Mouse (Mus musculus) telencephalon, adult 2 months (tissue): Measurements from ENCODE around the gene Kdm2b.

Source experiments
- DNase-seq: peaks from one replicate; pipeline ENCODE4 v3.0.0-alpha.2; 2011; ENCODE audit warnings: low read depth, low spot score

The Kdm2b gene

DNA sequence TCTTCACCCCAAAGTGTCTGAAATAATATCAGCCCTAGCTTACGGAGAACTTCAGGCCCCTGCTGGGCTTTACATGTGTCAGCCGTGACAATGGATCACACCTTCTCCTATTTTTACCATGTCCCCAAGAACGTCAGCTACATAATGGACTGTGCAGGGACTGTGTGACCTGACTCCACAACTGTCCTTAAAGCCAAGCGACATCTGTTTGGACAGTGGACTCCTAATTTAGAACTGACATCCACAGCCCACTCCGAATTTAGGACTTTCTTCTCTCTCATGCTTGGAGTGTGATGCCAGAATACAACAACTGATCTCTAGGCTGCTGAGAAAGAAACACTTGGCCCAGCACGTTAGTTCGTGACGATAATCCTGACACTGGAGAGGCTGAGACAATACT, 62.5 kb downstream of the Kdm2b start:
- peak; percentile 6 for DNase-seq

DNA sequence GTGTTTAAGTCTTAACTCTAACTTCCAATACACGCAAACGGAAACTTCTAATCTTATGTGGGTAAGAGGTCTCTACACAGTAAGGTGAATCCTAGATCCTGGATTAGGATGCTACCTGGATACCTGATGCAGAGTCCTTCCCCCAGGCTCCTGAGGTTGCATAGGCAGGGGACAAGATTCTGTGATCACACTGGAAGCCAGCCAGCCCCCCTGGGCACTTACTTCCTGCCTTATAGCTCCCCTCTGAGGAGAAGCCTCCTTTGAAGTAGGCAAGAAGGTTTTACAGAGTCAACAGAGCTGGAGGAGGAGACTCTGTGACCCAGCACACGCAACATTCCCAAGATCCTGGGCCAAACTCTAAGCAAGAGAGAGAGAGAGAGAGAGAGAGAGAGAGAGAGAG, 63.3 kb downstream of the Kdm2b start:
- no peak for DNase-seq

- peak; percentile 56 for DNase-seq
Measured at GRCm38 (mm10) chr5:122925534-122925958, 64.1 kb downstream of the Kdm2b start.

DNA sequence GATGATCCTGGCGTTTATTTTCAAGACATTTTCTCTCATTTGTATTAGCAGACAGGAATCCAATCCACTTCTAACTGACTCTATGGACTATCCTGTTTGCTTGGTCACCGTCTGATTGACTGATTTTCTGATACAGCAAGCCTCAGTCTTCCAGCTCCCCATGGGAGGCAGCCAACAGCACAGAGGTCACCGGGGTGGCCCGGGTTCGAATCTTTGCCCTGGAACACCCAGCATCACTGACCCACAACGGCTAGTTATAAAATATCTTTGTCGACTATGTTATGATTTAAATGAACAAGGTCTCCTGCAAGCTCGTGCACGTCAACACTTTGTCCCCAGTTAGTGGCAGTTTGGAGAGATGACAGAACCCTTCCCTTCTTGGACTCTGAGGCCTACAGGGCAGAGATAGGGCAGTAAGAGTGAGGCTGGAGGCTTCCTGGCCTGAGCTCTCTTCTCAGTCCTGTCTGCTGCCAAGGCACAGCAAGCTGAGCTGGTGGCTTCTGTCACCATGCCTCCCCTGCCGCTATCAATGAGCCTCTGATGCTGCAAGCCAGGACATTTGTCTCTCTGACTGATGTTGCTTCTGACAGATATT, 65.7 kb downstream of the Kdm2b start:
- no peak for DNase-seq

DNA sequence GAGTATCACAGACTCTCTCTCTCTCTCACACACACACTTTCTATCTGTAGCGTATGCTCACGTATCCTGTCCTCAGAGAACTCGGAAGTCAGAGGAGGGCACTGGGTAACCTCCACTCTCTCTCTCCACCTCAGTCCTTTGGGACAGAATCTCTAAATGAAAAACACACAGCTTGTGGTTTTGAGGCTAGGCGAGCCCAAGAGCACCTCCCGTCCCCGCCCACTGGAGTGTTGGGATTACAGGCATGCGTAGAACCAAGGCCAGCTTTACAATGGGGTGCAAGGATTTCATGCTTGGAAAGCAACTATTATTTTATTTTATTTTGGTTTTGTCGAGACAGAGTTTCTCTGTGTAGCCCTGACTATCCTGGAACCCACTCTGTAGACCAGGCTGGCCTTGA, 67.7 kb downstream of the Kdm2b start:
- DNase-seq = no peak

GRCm38 (mm10) chr5:122920557-122920956, 69.1 kb downstream of the Kdm2b start:
- no peak for DNase-seq

GRCm38 (mm10) chr5:122917982-122918711, 71.5 kb downstream of the Kdm2b start:
- no peak for DNase-seq

GRCm38 (mm10) chr5:122916147-122916546, 73.5 kb downstream of the Kdm2b start:
- DNase-seq = no peak

- no peak for DNase-seq
Measured at GRCm38 (mm10) chr5:122912863-122913262, 76.8 kb downstream of the Kdm2b start.

GRCm38 (mm10) chr5:122909481-122909880, 80.1 kb downstream of the Kdm2b start:
- no peak for DNase-seq

- no peak for DNase-seq
Measured at GRCm38 (mm10) chr5:122908001-122908400, 81.6 kb downstream of the Kdm2b start.

- no peak for DNase-seq
Measured at GRCm38 (mm10) chr5:122907182-122907581, 82.4 kb downstream of the Kdm2b start.

DNA sequence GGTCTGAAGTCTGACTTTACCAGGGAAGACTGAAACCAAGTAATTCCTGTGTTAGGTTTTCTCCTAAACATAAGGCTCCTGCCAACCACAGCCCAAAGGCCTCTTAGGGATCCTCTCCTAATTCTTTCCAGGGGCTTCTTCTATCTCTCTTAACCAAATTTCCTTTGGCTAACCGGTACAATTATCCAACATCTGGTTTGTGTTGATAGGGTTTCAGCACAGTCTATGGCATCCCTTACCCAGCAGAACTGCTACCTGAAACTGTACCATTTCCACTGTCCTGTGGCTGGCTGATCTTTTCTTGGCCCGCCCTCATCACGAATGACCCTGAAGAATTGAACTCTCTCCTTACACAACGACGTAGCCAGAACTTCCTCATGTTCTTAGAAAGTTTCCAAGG, 86.5 kb downstream of the Kdm2b start:
- DNase-seq = no peak

DNA sequence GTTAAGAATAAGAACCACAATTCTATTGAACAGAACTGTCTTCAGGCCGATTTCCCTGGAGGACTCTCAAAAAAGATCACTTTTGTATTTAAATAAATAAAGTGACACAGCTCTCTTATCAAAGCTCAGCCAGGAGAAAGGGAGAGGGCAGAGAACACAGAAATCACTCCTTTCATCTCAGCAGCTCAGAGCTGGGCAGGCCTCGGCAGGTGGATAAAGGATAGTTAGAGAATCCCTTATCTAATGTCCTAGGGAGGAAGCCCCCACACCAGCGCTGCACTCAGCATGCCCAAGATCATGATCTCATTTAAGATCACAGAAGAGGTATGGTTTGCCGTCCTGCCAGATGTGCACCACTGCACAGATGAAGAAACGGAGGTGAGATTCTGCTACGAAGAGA, 87.4 kb downstream of the Kdm2b start:
- no peak for DNase-seq

- no peak for DNase-seq
Measured at GRCm38 (mm10) chr5:122901666-122902065, 88.0 kb downstream of the Kdm2b start.

DNA sequence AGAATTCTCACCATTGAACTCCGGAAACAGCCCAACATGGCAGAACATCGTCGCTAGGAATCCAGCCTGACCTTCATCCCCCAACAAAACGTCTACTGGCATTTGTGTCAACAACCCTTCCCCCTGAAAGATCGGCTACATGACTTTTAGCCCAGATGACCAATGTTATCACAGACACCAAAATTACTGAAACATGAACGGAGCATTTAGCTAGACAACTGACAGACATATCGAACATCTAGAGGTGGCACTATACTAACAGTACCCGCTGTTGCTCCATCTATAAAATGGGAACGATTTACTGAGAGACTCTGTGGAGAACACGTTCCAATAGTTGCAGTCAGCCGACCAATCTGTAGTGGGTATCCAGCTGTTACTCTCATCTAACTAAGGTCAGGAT, 88.4 kb downstream of the Kdm2b start:
- DNase-seq = no peak

- no peak for DNase-seq
Measured at GRCm38 (mm10) chr5:122900558-122901171, 89.0 kb downstream of the Kdm2b start.

DNA sequence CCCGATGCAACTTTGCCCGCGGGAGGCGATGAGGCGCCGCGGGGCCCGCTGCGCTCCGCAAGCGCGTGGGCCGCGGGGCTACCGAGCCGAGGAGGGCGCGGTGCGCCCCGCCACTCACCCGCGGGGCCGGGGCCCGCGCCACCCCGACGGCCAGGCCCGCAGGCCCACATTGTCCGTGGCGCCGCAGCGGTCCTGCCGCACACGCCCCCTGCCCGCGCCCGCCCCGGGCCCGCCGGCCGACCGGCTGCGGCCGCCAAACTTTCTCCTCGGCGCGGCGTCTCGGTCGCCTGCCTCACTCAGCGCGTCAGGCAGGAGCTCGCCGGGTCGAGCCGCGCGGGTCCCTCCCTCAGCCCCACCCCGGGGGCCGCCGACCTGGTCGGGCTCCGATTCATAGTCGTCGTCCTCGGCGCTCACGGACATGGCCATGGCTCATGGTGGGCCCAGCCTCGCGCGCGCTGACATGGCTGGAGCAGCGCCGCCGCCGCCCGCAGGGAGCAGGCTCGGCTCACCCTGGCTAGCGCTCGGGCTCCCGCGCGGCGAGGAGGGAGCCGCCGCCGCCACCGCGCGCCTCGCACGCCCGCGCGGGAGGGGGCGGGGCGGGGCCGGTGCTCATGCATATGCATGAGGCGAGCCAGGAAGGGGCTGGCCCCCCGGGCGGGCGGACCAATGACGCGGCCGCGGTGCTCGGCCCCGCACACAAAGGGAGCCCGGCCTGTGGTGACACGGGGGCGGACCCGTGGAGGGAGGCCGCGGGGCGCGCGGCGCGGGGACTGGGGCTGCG, 89.7 kb downstream of the Kdm2b start:
- peak; percentile 36 for DNase-seq

GRCm38 (mm10) chr5:122898963-122899776, 90.5 kb downstream of the Kdm2b start:
- DNase-seq = no peak

DNA sequence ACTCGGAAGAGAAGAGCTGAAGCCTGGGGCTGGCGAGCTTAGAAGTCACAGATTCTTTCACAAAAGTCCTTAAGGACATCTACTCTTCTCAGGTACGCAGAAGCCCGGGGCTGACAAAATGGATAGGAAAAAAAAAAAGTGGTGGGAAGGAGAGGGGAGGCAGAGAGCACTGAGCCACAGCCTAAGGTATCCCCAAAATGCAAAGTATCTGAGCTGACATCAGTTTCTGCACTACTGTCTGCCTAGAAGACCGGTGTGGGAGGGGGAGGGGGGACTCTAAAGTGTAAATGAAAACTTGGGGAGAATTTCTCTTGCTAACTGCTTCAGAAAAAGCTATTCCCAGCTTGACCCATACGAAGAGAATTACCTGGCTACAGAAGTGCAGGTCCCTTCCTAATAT, 91.5 kb downstream of the Kdm2b start:
- no peak for DNase-seq

- DNase-seq = no peak
Measured at GRCm38 (mm10) chr5:122894821-122895220, 94.8 kb downstream of the Kdm2b start.
